Mouse (Mus musculus): ENCODE results near the gene Ascc3. TPM values are rescaled to one million over a fixed set of nuclear protein-coding genes. Genes with fewer than 3 reads are reported as not detected.

The Ascc3 gene
- polyA plus RNA-seq, 1 experiment: not detected

- no peaks in the 10 kb centered on the region for H3K4me1 ChIP-seq (ENCODE audit: control insufficient read depth, insufficient read depth, low read length)
- 69% methylated on average over 2 of the region's 2 CpGs for WGBS
- no peak for TF ChIP-seq POLR2A (IDR thresholded peaks at IDR 0.05; ENCODE audit: insufficient read depth, low read depth, low read length)
- no peak for TF ChIP-seq CTCF (IDR thresholded peaks at IDR 0.05; ENCODE audit: insufficient read depth, low read depth, low read length)
- no peak overlapping the region for H3K4me3 ChIP-seq (ENCODE audit: insufficient read depth, low read depth, low read length)
- no peak overlapping the region for H3K27ac ChIP-seq (ENCODE audit: insufficient read depth, low read depth, low read length)
These were observed 209.1 kb downstream of the Ascc3 start for GRCm38 (mm10) chr10:50801594-50801993.

GRCm38 (mm10) chr10:50802380-50802779 is 209.9 kb downstream of the Ascc3 start:
- WGBS: 62% methylated on average over 2 of the region's 2 CpGs
- no peaks in the 10 kb centered on the region for H3K4me1 ChIP-seq (ENCODE audit: control insufficient read depth, insufficient read depth, low read length)
- no peak overlapping the region for H3K4me3 ChIP-seq (ENCODE audit: insufficient read depth, low read depth, low read length)
- TF ChIP-seq CTCF (IDR thresholded peaks at IDR 0.05; ENCODE audit: insufficient read depth, low read depth, low read length): no peak
- TF ChIP-seq POLR2A (IDR thresholded peaks at IDR 0.05; ENCODE audit: insufficient read depth, low read depth, low read length): no peak
- H3K27ac ChIP-seq (ENCODE audit: insufficient read depth, low read depth, low read length): no peak overlapping the region

- no peak for TF ChIP-seq CTCF (IDR thresholded peaks at IDR 0.05; ENCODE audit: insufficient read depth, low read depth, low read length)
- no peaks in the 10 kb centered on the region for H3K4me1 ChIP-seq (ENCODE audit: control insufficient read depth, insufficient read depth, low read length)
- H3K27ac ChIP-seq (ENCODE audit: insufficient read depth, low read depth, low read length): no peak overlapping the region
- no peak overlapping the region for H3K4me3 ChIP-seq (ENCODE audit: insufficient read depth, low read depth, low read length)
- WGBS: 95% methylated on average over 2 of the region's 2 CpGs
These were observed 213.7 kb downstream of the Ascc3 start for GRCm38 (mm10) chr10:50806166-50806565.

GRCm38 (mm10) chr10:50822363-50822762 is 229.9 kb downstream of the Ascc3 start:
- H3K4me3 ChIP-seq (ENCODE audit: insufficient read depth, low read depth, low read length): no peak overlapping the region
- WGBS: 53% methylated on average over 1 of the region's 1 CpGs
- TF ChIP-seq CTCF (IDR thresholded peaks at IDR 0.05; ENCODE audit: insufficient read depth, low read depth, low read length) (no peak), POLR2A (IDR thresholded peaks at IDR 0.05; ENCODE audit: insufficient read depth, low read depth, low read length) (no peak)
- H3K4me1 ChIP-seq (ENCODE audit: control insufficient read depth, insufficient read depth, low read length): no peaks in the 10 kb centered on the region
- no peak overlapping the region for H3K27ac ChIP-seq (ENCODE audit: insufficient read depth, low read depth, low read length)

GRCm38 (mm10) chr10:50826829-50827228 is 234.4 kb downstream of the Ascc3 start:
- no peak overlapping the region for H3K4me3 ChIP-seq (ENCODE audit: insufficient read depth, low read depth, low read length)
- H3K4me1 ChIP-seq (ENCODE audit: control insufficient read depth, insufficient read depth, low read length): no peaks in the 10 kb centered on the region
- no peak overlapping the region for H3K27ac ChIP-seq (ENCODE audit: insufficient read depth, low read depth, low read length)
- no peak for TF ChIP-seq CTCF (IDR thresholded peaks at IDR 0.05; ENCODE audit: insufficient read depth, low read depth, low read length)
- TF ChIP-seq POLR2A (IDR thresholded peaks at IDR 0.05; ENCODE audit: insufficient read depth, low read depth, low read length): no peak

- 80% methylated on average over 2 of the region's 2 CpGs for WGBS
- no peak for TF ChIP-seq POLR2A (IDR thresholded peaks at IDR 0.05; ENCODE audit: insufficient read depth, low read depth, low read length)
- no peak for TF ChIP-seq CTCF (IDR thresholded peaks at IDR 0.05; ENCODE audit: insufficient read depth, low read depth, low read length)
- no peak overlapping the region for H3K4me3 ChIP-seq (ENCODE audit: insufficient read depth, low read depth, low read length)
- no peaks in the 10 kb centered on the region for H3K4me1 ChIP-seq (ENCODE audit: control insufficient read depth, insufficient read depth, low read length)
- H3K27ac ChIP-seq (ENCODE audit: insufficient read depth, low read depth, low read length): no peak overlapping the region
These were observed 242.1 kb downstream of the Ascc3 start for GRCm38 (mm10) chr10:50834533-50834932.

GRCm38 (mm10) chr10:50843363-50843762 is 250.9 kb downstream of the Ascc3 start:
- no peak overlapping the region for H3K27ac ChIP-seq (ENCODE audit: insufficient read depth, low read depth, low read length)
- no peak overlapping the region for H3K4me3 ChIP-seq (ENCODE audit: insufficient read depth, low read depth, low read length)
- no peak for TF ChIP-seq POLR2A (IDR thresholded peaks at IDR 0.05; ENCODE audit: insufficient read depth, low read depth, low read length)
- no peak for TF ChIP-seq CTCF (IDR thresholded peaks at IDR 0.05; ENCODE audit: insufficient read depth, low read depth, low read length)
- H3K4me1 ChIP-seq (ENCODE audit: control insufficient read depth, insufficient read depth, low read length): no peaks in the 10 kb centered on the region
- WGBS: 64% methylated on average over 3 of the region's 3 CpGs

- H3K4me1 ChIP-seq (ENCODE audit: control insufficient read depth, insufficient read depth, low read length): no peaks in the 10 kb centered on the region
- TF ChIP-seq POLR2A (IDR thresholded peaks at IDR 0.05; ENCODE audit: insufficient read depth, low read depth, low read length) (no peak), CTCF (IDR thresholded peaks at IDR 0.05; ENCODE audit: insufficient read depth, low read depth, low read length) (no peak)
- no peak overlapping the region for H3K27ac ChIP-seq (ENCODE audit: insufficient read depth, low read depth, low read length)
- no peak overlapping the region for H3K4me3 ChIP-seq (ENCODE audit: insufficient read depth, low read depth, low read length)
- WGBS: 84% methylated on average over 4 of the region's 4 CpGs
These were observed 275.7 kb downstream of the Ascc3 start for GRCm38 (mm10) chr10:50868202-50868601.

GRCm38 (mm10) chr10:50876952-50877351 is 284.5 kb downstream of the Ascc3 start:
- Histone ChIP-seq H3K4me1 (ENCODE audit: control insufficient read depth, insufficient read depth, low read length) (no peaks in the 10 kb centered on the region), H3K4me3 (ENCODE audit: insufficient read depth, low read depth, low read length) (no peak overlapping the region), H3K27ac (ENCODE audit: insufficient read depth, low read depth, low read length) (no peak overlapping the region)
- TF ChIP-seq POLR2A (IDR thresholded peaks at IDR 0.05; ENCODE audit: insufficient read depth, low read depth, low read length) (no peak), CTCF (IDR thresholded peaks at IDR 0.05; ENCODE audit: insufficient read depth, low read depth, low read length) (no peak)
- WGBS: 89% methylated on average over 5 of the region's 5 CpGs

- no peak overlapping the region for H3K4me3 ChIP-seq (ENCODE audit: insufficient read depth, low read depth, low read length)
- WGBS: 31% methylated on average over 2 of the region's 2 CpGs
- H3K27ac ChIP-seq (ENCODE audit: insufficient read depth, low read depth, low read length): no peak overlapping the region
- no peak for TF ChIP-seq CTCF (IDR thresholded peaks at IDR 0.05; ENCODE audit: insufficient read depth, low read depth, low read length)
- no peaks in the 10 kb centered on the region for H3K4me1 ChIP-seq (ENCODE audit: control insufficient read depth, insufficient read depth, low read length)
These were observed 289.1 kb downstream of the Ascc3 start for GRCm38 (mm10) chr10:50881476-50882069.
